Mouse (Mus musculus): ENCODE measurements around the gene Mcat. TPM values are rescaled to one million over a fixed set of nuclear protein-coding genes. Genes with fewer than 3 reads are reported as not detected.

The Mcat gene
- 44.7 and 74.2 TPM in 2 replicates for polyA plus RNA-seq (2012; rRNA removed)

GRCm38 (mm10) chr15:83563327-83563856 lies at the start of gene Mcat, which contains the start of gene Tspo:
Gene Mcat, minus strand, starts transcription at chr15:83563787.
Gene Tspo, plus strand, starts transcription at chr15:83563592.

GRCm38 (mm10) chr15:83594513-83595363 lies 31.2 kb upstream of the Mcat start, which contains the start of gene Ttll12:
Gene Ttll12, minus strand, starts transcription at chr15:83595157.

GRCm38 (mm10) chr15:83526424-83527091 lies 37.0 kb downstream of the Mcat start, which contains the start of gene Bik:
Gene Bik, plus strand, starts transcription at chr15:83526862.

GRCm38 (mm10) chr15:83510805-83511405 lies 52.7 kb downstream of the Mcat start, which contains the start of gene Ttll1:
Gene Ttll1, minus strand, starts transcription at chr15:83510893.

Other genes starting within 250 kb of the Mcat start
- gene Arfgap3, start 213.5 kb downstream of the Mcat start, polyA plus RNA-seq (2012; rRNA removed) = 30.0 and 38.4 TPM in 2 replicates
- 39.3 and 50.0 TPM in 2 replicates for gene Pacsin2, start 99.2 kb downstream of the Mcat start, polyA plus RNA-seq (2012; rRNA removed)
- 11.6 and 15.5 TPM in 2 replicates for gene Ttll1, start 52.9 kb downstream of the Mcat start, polyA plus RNA-seq (2012; rRNA removed)
- 14.3 and 15.9 TPM in 2 replicates for gene Bik, start 36.9 kb downstream of the Mcat start, polyA plus RNA-seq (2012; rRNA removed)
- 411 and 432 TPM in 2 replicates for gene Tspo, start 195 bp downstream of the Mcat start, polyA plus RNA-seq (2012; rRNA removed)
- 53.4 and 54.2 TPM in 2 replicates for gene Ttll12, start 31.4 kb upstream of the Mcat start, polyA plus RNA-seq (2012; rRNA removed)
- 27.4 and 29.4 TPM in 2 replicates for gene Scube1, start 161.2 kb upstream of the Mcat start, polyA plus RNA-seq (2012; rRNA removed)
- 1.1 and 2.8 TPM in 2 replicates for gene Mpped1, start 215.7 kb upstream of the Mcat start, polyA plus RNA-seq (2012; rRNA removed)